ENCODE assay signal across 11 mouse cellular contexts in genomic region chr5:120022276-120022675, GRCm38 (mm10).
"Had no signal": no experiment of that assay in that cellular context is flagged by ENCODE, and none has a peak within 500 bp of the region (broad histone marks: within the 10 kb centered on the region; RNA-seq: fewer than 3 reads in every experiment).

No protein-coding gene starts in this region.

- DNase-seq: gastrocnemius, postnatal 14 days; gastrocnemius, postnatal 36 days; heart, adult 11 months; heart, adult 2 months; heart, postnatal 14 days; heart, postnatal 36 days; kidney, adult 11 months; kidney, adult 2 months; kidney, adult 9 months; kidney, postnatal 14 days; kidney, postnatal 36 days had no signal
